Mouse (Mus musculus): ENCODE measurements around the gene Ccl4.

GRCm38 (mm10) chr11:83709683-83710082 is 47.3 kb downstream of the Ccl4 start:
- TF ChIP-seq CTCF (IDR thresholded peaks at IDR 0.05; ENCODE audit: low read depth, low read length) = no peak
- TF ChIP-seq POLR2AphosphoS5 (IDR thresholded peaks at IDR 0.05; ENCODE audit: insufficient replicate concordance, low read depth, low read length) = no peak
- TF ChIP-seq GATA1 (IDR thresholded peaks at IDR 0.05; ENCODE audit: borderline replicate concordance, low read length) = no peak
- TF ChIP-seq TAL1 (conservative IDR thresholded peaks at IDR 0.05; ENCODE audit: low read depth, low read length) = no peak
- TF ChIP-seq GATA2 (IDR thresholded peaks at IDR 0.05; ENCODE audit: borderline replicate concordance, low read depth, low read length) = no peak

Measured in G1E (cell line).